Comparison of ENCODE assay signal across 1 mouse cellular context in the genomic region with DNA sequence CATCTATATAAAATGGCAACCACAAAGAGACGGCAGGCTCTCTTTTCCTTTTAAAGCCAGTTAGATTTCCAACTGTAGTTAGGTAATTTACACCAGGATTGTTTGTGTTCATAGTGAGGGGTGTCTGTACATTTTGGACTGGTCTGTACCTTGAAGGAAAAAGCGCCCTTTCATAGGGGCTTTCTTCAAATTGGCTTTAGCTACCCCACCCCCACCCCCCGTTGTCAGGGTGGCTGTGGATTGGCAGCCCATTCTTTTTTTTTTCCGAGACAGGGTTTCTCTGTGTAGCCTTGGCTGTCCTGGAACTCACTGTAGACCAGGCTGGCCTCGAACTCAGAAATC.
A peak's percentile ranks its signal among the peaks of the same experiment; 100 is the strongest.
TF ChIP-seq lines count a peak whose summit lies in the region.

No protein-coding gene starts in this region.

TF ChIP-seq in MEL, 35 proteins besides CTCF, POLR2A, EP300 and RAD21:
- TF ChIP-seq POLR2AphosphoS2 (IDR thresholded peaks at IDR 0.05; ENCODE audit: low read length) (peak; percentile 11), SIN3A (IDR thresholded peaks at IDR 0.05; ENCODE audit: low read length) (0 out of 2 replicates have a peak, but pooled peaks have one; percentile 44), MAX (IDR thresholded peaks at IDR 0.05; ENCODE audit: low read length) (no peak), MAZ (IDR thresholded peaks at IDR 0.05; ENCODE audit: low read depth, low read length) (0 out of 2 replicates have a peak, but pooled peaks have one; percentile 17), MAFK (IDR thresholded peaks at IDR 0.05; ENCODE audit: borderline replicate concordance, low read depth, low read length) (0 out of 2 replicates have a peak, but pooled peaks have one; percentile 6), KAT2A (conservative IDR thresholded peaks at IDR 0.05; ENCODE audit: low read depth, low read length) (0 out of 2 replicates have a peak, but pooled peaks have one; percentile 21), ETS1 (IDR thresholded peaks at IDR 0.05; ENCODE audit: low read depth, low read length) (peak; percentile 32; the same call in 1 of the 2 replicates), MYC (IDR thresholded peaks at IDR 0.05; ENCODE audit: low read depth, low read length) (no peak), MXI1 (IDR thresholded peaks at IDR 0.05; ENCODE audit: low read depth, low read length) (no peak), MYB (IDR thresholded peaks at IDR 0.05; ENCODE audit: low read depth, low read length) (no peak), NELFE (IDR thresholded peaks at IDR 0.05; ENCODE audit: low read depth, low read length) (peak; percentile 45; the same call in 1 of the 2 replicates), USF2 (IDR thresholded peaks at IDR 0.05; ENCODE audit: borderline replicate concordance in 1 of 2, insufficient read depth in 1 of 2, low read depth in 1 of 2, low read length in 2 of 2) (no peak), TCF12 (IDR thresholded peaks at IDR 0.05; ENCODE audit: low read depth, low read length) (no peak)
